Mouse (Mus musculus) spleen, adult 2 months (tissue): Measurements from ENCODE around the gene Abt1. TPM values are rescaled to one million over a fixed set of nuclear protein-coding genes. Genes with fewer than 3 reads are reported as not detected.

Source experiments
- DNase-seq, 2 experiments: peaks; one replicate each; pipeline versions ENCODE4 v3.0.0 to v3.0.0-alpha.2; 2012 to 2021; ENCODE audit warnings: low spot score in 2 of 2, low read depth in 1 of 2
- H3K27ac ChIP-seq: fragments of 200-500 bp; 2 replicates; pipeline ENCODE4 v1.5.1; 2012; ENCODE audit warnings: low read length, inconsistent platforms; ENCODE audit not compliant: insufficient read depth
- H3K27me3 ChIP-seq: fragments of 200-500 bp; 2 replicates; pipeline ENCODE4 v1.6.1; 2012; ENCODE audit warnings: mild to moderate bottlenecking, moderate library complexity, low read length, inconsistent platforms; ENCODE audit not compliant: control insufficient read depth, insufficient read depth
- H3K36me3 ChIP-seq: fragments of 200-500 bp; 2 replicates; pipeline ENCODE4 v1.6.1; 2012; ENCODE audit warnings: mild to moderate bottlenecking, low read length, inconsistent platforms; ENCODE audit not compliant: control insufficient read depth, insufficient read depth
- H3K4me1 ChIP-seq: fragments of 200-500 bp; 2 replicates; pipeline ENCODE4 v1.6.1; 2011; ENCODE audit warnings: inconsistent platforms; ENCODE audit not compliant: control insufficient read depth, insufficient read depth, insufficient read length
- H3K4me3 ChIP-seq: fragments of 200-500 bp; 2 replicates; pipeline ENCODE4 v1.5.1; 2011; ENCODE audit warnings: mild to moderate bottlenecking, inconsistent platforms; ENCODE audit not compliant: insufficient read depth, insufficient read length; ENCODE audit errors: extremely low read depth
- CTCF ChIP-seq: fragments of 200-500 bp; IDR thresholded peaks from 2 replicates; pipeline ENCODE4 v1.5.1; 2011; ENCODE audit warnings: mild to moderate bottlenecking, inconsistent platforms; ENCODE audit not compliant: insufficient read depth, insufficient read length, insufficient replicate concordance; ENCODE audit errors: extremely low read depth
- POLR2A ChIP-seq: fragments of 200-500 bp; IDR thresholded peaks from 2 replicates; pipeline ENCODE4 v1.6.1; 2011; ENCODE audit warnings: low read depth, low read length, inconsistent platforms
- WGBS: fragments of 180-500 bp; shearing (Covaris S2); methylation state at CpG from one replicate; pipeline ENCODE4 v1.1.7; 2018; 5-methylcytosine and 5-hydroxymethylcytosine counted together
- polyA plus RNA-seq: library from polyadenylated mRNA; depleted of rRNA; stranded (reverse); fragments of >200 nt; gene quantifications from 2 replicates; pipeline ENCODE4 v1.2.3, GENCODE M21; 2012

Gene Abt1
- polyA plus RNA-seq, 1 experiment: 1.8 TPM

- 2% methylated on average over 24 of the region's 24 CpGs for WGBS
- no peak for DNase-seq
- no peaks in the 10 kb centered on the region for H3K27me3 ChIP-seq
- no peaks in the 10 kb centered on the region for H3K36me3 ChIP-seq
- no peak for TF ChIP-seq POLR2A
- no peak for TF ChIP-seq CTCF
- peak overlapping the region; percentile 14 for H3K4me3 ChIP-seq
- no peak overlapping the region for H3K27ac ChIP-seq
- peaks cover 7% of the 10 kb centered on the region for H3K4me1 ChIP-seq
These were observed 25.8 kb upstream of the Abt1 start for GRCm38 (mm10) chr13:23449235-23450095.

GRCm38 (mm10) chr13:23448758-23449157 is 25.1 kb upstream of the Abt1 start:
- peaks cover 7% of the 10 kb centered on the region for H3K4me1 ChIP-seq
- H3K27me3 ChIP-seq: no peaks in the 10 kb centered on the region
- no peaks in the 10 kb centered on the region for H3K36me3 ChIP-seq
- TF ChIP-seq CTCF: no peak
- no peak for TF ChIP-seq POLR2A
- no peak overlapping the region for H3K27ac ChIP-seq
- 77% methylated on average over 3 of the region's 3 CpGs for WGBS
- H3K4me3 ChIP-seq: no peak overlapping the region
- no peak for DNase-seq

GRCm38 (mm10) chr13:23446498-23446952 is 22.9 kb upstream of the Abt1 start:
- no peaks in the 10 kb centered on the region for H3K27me3 ChIP-seq
- H3K36me3 ChIP-seq: no peaks in the 10 kb centered on the region
- H3K4me3 ChIP-seq: peak overlapping the region; percentile 58
- TF ChIP-seq POLR2A (no peak), CTCF (no peak)
- peaks cover 7% of the 10 kb centered on the region for H3K4me1 ChIP-seq
- peak in 1 of 2 experiments; percentile 65 for DNase-seq
- under 1% methylated on average over 16 of the region's 16 CpGs for WGBS
- H3K27ac ChIP-seq: no peak overlapping the region

- Histone ChIP-seq H3K4me3 (peak overlapping the region; percentile 83), H3K27me3 (no peaks in the 10 kb centered on the region), H3K36me3 (no peaks in the 10 kb centered on the region), H3K27ac (peak overlapping the region; percentile 91), H3K4me1 (peaks cover 7% of the 10 kb centered on the region)
- WGBS: under 1% methylated on average over 55 of the region's 55 CpGs
- TF ChIP-seq CTCF: no peak
- peak; percentile 81 to 82 for DNase-seq
These were observed 22.1 kb upstream of the Abt1 start for GRCm38 (mm10) chr13:23445561-23446320.

- WGBS: 25% methylated on average over 10 of the region's 10 CpGs
- H3K4me1 ChIP-seq: peaks cover 5% of the 10 kb centered on the region
- no peaks in the 10 kb centered on the region for H3K36me3 ChIP-seq
- H3K27ac ChIP-seq: peak overlapping the region; percentile 91
- no peaks in the 10 kb centered on the region for H3K27me3 ChIP-seq
- no peak for DNase-seq
- TF ChIP-seq CTCF (no peak), POLR2A (no peak)
- H3K4me3 ChIP-seq: peak overlapping the region; percentile 83
These were observed 21.5 kb upstream of the Abt1 start for GRCm38 (mm10) chr13:23445156-23445555.

GRCm38 (mm10) chr13:23444451-23444850 is 20.8 kb upstream of the Abt1 start:
- DNase-seq: no peak
- Histone ChIP-seq H3K4me3 (no peak overlapping the region), H3K4me1 (0 out of 2 replicates have a peak, but pooled peaks cover 2% of the 10 kb centered on the region), H3K27me3 (no peaks in the 10 kb centered on the region), H3K36me3 (no peaks in the 10 kb centered on the region), H3K27ac (no peak overlapping the region)
- WGBS: 86% methylated on average over 5 of the region's 5 CpGs
- TF ChIP-seq POLR2A (no peak), CTCF (no peak)
